Mouse (Mus musculus) heart, embryonic 15.5 days (tissue): ENCODE data around the gene Gpnmb. TPM values are rescaled to one million over a fixed set of nuclear protein-coding genes. Genes with fewer than 3 reads are reported as not detected.
A peak's percentile ranks its signal among the peaks of the same experiment; 100 is the strongest.

Experiments used
- ATAC-seq: fragments of 200-750 bp; cut with Nextera tagmentation; replicated peaks from 2 replicates; pipeline ENCODE4 v1.8.0; 2017; ENCODE audit warnings: low read depth, moderate TSS enrichment; ENCODE audit not compliant: insufficient number of reproducible peaks, insufficient read depth, low FRiP score
- H3K27ac ChIP-seq: fragments of 300-500 bp; sonication (generic); 2 replicates; pipeline ENCODE4 v1.5.1; 2015; ENCODE audit warnings: mild to moderate bottlenecking, inconsistent platforms
- H3K27me3 ChIP-seq: fragments of 300-500 bp; sonication (generic); 2 replicates; pipeline ENCODE4 v1.6.1; 2015; ENCODE audit warnings: inconsistent platforms
- H3K36me3 ChIP-seq: fragments of 300-500 bp; sonication (generic); 2 replicates; pipeline ENCODE4 v1.6.1; 2015; ENCODE audit warnings: mild to moderate bottlenecking, inconsistent platforms
- H3K4me1 ChIP-seq: fragments of 300-500 bp; sonication (generic); replicated peaks from 2 replicates; pipeline ENCODE4 v1.6.1; 2015; ENCODE audit warnings: inconsistent platforms
- H3K4me2 ChIP-seq: fragments of 300-500 bp; sonication (generic); 2 replicates; pipeline ENCODE4 v1.6.1; 2015; ENCODE audit warnings: inconsistent platforms, mild to moderate bottlenecking, moderate library complexity
- H3K4me3 ChIP-seq: fragments of 300-500 bp; sonication (generic); 2 replicates; pipeline ENCODE4 v1.5.1; 2015; ENCODE audit warnings: mild to moderate bottlenecking, inconsistent platforms
- H3K9ac ChIP-seq: fragments of 300-500 bp; sonication (generic); 2 replicates; pipeline ENCODE4 v1.6.1; 2015; ENCODE audit warnings: mild to moderate bottlenecking, inconsistent platforms
- H3K9me3 ChIP-seq: fragments of 300-500 bp; sonication (generic); replicated peaks from 2 replicates; pipeline ENCODE4 v1.6.1; 2016; ENCODE audit warnings: inconsistent platforms
- WGBS: fragments of 180-500 bp; shearing (Covaris S2); methylation state at CpG from one replicate; pipeline ENCODE4 v1.1.7; 2015; ENCODE audit warnings: mixed read lengths; 5-methylcytosine and 5-hydroxymethylcytosine counted together
- polyA plus RNA-seq: library from polyadenylated mRNA; unstranded; fragments of >200 nt; fragmentation: Nextera tagmentation; extraction: Ambion mirVana; gene quantifications from 2 replicates; pipeline ENCODE4 v1.2.1, GENCODE M21; 2015

Gpnmb gene
- 5.5 and 16.5 TPM in 2 replicates for polyA plus RNA-seq

DNA sequence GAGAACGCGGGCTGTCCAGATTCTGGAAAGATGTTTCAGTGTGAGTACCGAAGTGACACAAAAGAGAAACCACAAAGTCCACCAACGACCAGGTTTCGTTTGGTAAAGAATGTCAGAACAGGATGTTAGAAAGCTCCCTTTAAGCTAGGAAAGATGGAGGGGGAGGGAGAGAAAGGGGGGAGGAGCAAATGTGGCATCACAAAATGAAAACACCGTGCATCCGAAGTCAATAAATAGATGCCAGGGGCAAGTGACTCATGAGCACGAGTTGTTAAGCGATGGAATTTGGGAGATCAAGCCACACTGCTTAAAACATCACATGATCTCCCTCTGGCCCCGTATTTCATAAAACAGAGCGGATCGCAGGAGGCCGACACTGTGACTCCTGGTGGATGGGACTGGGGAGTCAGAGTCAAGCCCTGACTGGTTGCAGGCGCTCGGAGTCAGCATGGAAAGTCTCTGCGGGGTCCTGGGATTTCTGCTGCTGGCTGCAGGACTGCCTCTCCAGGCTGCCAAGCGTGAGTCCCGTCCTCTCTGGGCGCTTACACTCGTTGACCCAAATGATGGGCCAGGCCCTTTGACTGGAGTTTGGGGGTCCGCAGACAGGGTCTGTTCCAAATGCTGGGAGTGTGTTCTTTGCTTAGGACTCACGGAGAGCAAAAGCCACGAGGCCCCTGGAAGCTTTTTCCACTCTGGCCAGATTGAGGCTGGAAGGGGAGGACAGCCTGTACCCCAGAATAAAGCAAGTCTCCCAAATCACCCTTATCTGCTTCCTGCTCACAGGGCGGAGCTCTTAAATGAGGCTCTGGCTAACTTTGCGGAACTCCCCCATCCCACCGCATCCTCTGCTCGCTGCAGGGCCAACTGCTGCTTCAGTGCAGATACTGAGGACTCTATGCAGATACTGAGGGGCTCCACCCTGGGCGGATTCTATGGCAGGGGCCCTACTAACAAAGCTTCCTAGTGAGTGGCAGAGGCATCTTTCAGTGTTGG is at the start of gene Gpnmb:
Gpnmb (plus strand) TSS at position 272 of the 993 bp plus-strand sequence.
- Histone ChIP-seq H3K27me3 (peaks cover 13% of the 10 kb centered on the region), H3K4me3 (peak within 1 kb of the TSS; percentile 33), H3K4me1 (peaks cover 16% of the 10 kb centered on the region), H3K9me3 (no peaks in the 10 kb centered on the region), H3K36me3 (no peaks in the 10 kb centered on the region), H3K27ac (no peak within 1 kb of the TSS), H3K9ac (0 out of 2 replicates have a peak within 1 kb of the TSS, but pooled peaks have one; percentile 21), H3K4me2 (peak within 1 kb of the TSS; percentile 60)
- 22% methylated on average over 28 of the region's 28 CpGs for WGBS
- 0 out of 2 replicates have a peak, but pooled peaks have one; percentile 22 for ATAC-seq

DNA sequence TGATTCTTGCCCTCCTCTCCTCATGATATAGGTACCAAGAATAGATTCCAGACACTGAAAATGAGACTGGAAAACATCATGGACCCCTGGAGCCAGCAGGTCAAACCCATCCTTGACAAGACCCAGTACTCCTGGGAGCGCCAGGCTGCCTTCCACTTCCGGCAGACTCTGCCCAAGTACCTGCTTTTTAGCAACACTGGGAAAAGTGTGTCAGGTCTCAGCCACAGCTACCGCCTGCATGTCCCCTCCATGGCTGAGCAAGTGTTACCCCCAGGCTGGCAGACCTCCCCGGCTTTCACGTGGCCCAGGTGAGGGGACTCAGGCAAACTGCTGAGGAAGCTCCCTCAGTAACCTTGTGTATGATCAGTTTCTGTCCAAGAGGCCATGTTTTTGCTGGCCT is 46.4 kb upstream of the Gpnmb start:
- no peak for ATAC-seq
- Histone ChIP-seq H3K36me3 (no peaks in the 10 kb centered on the region), H3K27me3 (no peaks in the 10 kb centered on the region), H3K4me1 (no peaks in the 10 kb centered on the region), H3K27ac (no peak overlapping the region), H3K9ac (no peak overlapping the region), H3K4me2 (no peak overlapping the region), H3K9me3 (no peaks in the 10 kb centered on the region), H3K4me3 (no peak overlapping the region)
- 83% methylated on average over 5 of the region's 5 CpGs for WGBS

GRCm38 (mm10) chr6:48991991-48992390 is 44.4 kb upstream of the Gpnmb start:
- H3K9me3 ChIP-seq: no peaks in the 10 kb centered on the region
- H3K4me2 ChIP-seq: no peak overlapping the region
- no peaks in the 10 kb centered on the region for H3K27me3 ChIP-seq
- no peak overlapping the region for H3K27ac ChIP-seq
- no peak overlapping the region for H3K9ac ChIP-seq
- H3K4me1 ChIP-seq: no peaks in the 10 kb centered on the region
- WGBS: 66% methylated on average over 4 of the region's 4 CpGs
- no peaks in the 10 kb centered on the region for H3K36me3 ChIP-seq
- no peak for ATAC-seq
- H3K4me3 ChIP-seq: no peak overlapping the region

DNA sequence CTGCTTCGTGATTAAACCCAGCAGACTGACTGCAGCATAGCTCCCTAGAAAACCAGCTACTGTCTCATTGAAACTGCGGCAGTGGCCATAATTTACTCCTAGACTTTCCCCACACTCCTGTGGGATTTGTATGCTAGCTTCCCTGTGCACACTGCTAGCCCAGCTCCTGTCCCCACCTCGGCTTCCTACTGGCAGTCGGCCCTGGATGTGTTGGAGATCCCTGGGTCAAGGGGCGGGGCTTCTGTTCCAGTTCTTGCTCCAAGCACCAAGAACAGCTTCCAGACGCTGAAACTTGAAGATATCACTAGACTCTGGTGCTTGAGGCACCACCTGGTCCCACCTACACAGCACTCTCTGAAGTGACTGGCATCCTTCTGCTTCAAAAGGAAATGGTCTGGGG is 38.2 kb upstream of the Gpnmb start:
- no peak overlapping the region for H3K4me2 ChIP-seq
- WGBS: 48% methylated on average over 6 of the region's 6 CpGs
- H3K4me3 ChIP-seq: no peak overlapping the region
- no peak overlapping the region for H3K9ac ChIP-seq
- no peaks in the 10 kb centered on the region for H3K4me1 ChIP-seq
- H3K27ac ChIP-seq: no peak overlapping the region
- no peaks in the 10 kb centered on the region for H3K9me3 ChIP-seq
- ATAC-seq: no peak
- no peaks in the 10 kb centered on the region for H3K27me3 ChIP-seq
- H3K36me3 ChIP-seq: no peaks in the 10 kb centered on the region

GRCm38 (mm10) chr6:48998796-48999195 is 37.5 kb upstream of the Gpnmb start:
- no peaks in the 10 kb centered on the region for H3K9me3 ChIP-seq
- ATAC-seq: no peak
- 78% methylated on average over 4 of the region's 4 CpGs for WGBS
- H3K4me2 ChIP-seq: no peak overlapping the region
- no peaks in the 10 kb centered on the region for H3K4me1 ChIP-seq
- no peak overlapping the region for H3K27ac ChIP-seq
- no peak overlapping the region for H3K4me3 ChIP-seq
- H3K36me3 ChIP-seq: no peaks in the 10 kb centered on the region
- no peak overlapping the region for H3K9ac ChIP-seq
- H3K27me3 ChIP-seq: no peaks in the 10 kb centered on the region

DNA sequence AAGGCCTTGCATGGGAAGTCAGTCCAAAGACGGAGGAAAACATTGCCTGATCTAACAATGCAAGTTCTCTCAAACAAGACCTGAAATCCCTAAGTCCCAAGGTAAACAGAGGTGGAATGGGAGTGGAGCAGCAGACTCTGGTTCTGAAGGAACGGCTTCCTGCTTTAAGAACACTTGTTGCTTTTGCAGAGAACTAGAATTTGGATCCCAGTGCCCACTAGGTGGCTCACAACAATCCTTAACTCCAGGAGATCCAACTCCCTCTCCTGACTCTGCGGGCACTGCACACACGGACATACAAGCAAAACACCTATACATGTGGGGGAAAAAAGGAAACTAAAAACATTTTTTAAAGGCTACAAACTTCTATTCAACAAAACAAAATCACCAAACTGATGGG is 33.0 kb upstream of the Gpnmb start:
- no peak overlapping the region for H3K4me2 ChIP-seq
- no peaks in the 10 kb centered on the region for H3K36me3 ChIP-seq
- 40% methylated on average over 4 of the region's 4 CpGs for WGBS
- H3K4me1 ChIP-seq: 0 out of 2 replicates have a peak, but pooled peaks cover 3% of the 10 kb centered on the region
- no peak overlapping the region for H3K4me3 ChIP-seq
- ATAC-seq: no peak
- H3K9me3 ChIP-seq: no peaks in the 10 kb centered on the region
- no peak overlapping the region for H3K9ac ChIP-seq
- H3K27ac ChIP-seq: no peak overlapping the region
- H3K27me3 ChIP-seq: no peaks in the 10 kb centered on the region

DNA sequence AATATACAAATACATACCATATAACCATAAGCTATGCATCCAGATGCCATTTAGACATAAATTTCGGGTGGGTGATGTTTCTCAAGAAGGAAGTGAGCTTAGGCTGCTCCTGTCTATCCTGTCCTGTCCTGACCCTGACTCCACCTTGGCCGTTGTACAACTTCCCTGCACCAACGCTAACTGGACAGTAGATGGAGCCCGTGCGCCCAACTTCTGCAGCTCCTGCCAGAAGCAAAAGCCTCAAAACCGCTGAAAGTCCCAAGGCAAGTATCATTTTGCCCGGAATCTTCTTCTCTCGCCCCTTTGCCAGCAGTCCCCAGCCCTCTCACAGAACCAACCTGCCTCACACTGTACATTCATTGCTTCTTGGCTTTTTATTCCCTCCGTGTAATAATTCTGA is 28.4 kb upstream of the Gpnmb start:
- no peak overlapping the region for H3K27ac ChIP-seq
- H3K4me3 ChIP-seq: peak overlapping the region; percentile 40
- H3K9ac ChIP-seq: no peak overlapping the region
- under 1% methylated on average over 9 of the region's 9 CpGs for WGBS
- ATAC-seq: no peak
- H3K4me1 ChIP-seq: peaks cover 10% of the 10 kb centered on the region
- no peaks in the 10 kb centered on the region for H3K36me3 ChIP-seq
- H3K4me2 ChIP-seq: peak overlapping the region; percentile 54
- H3K9me3 ChIP-seq: no peaks in the 10 kb centered on the region; the same call in 1 of the 2 replicates
- no peaks in the 10 kb centered on the region for H3K27me3 ChIP-seq

DNA sequence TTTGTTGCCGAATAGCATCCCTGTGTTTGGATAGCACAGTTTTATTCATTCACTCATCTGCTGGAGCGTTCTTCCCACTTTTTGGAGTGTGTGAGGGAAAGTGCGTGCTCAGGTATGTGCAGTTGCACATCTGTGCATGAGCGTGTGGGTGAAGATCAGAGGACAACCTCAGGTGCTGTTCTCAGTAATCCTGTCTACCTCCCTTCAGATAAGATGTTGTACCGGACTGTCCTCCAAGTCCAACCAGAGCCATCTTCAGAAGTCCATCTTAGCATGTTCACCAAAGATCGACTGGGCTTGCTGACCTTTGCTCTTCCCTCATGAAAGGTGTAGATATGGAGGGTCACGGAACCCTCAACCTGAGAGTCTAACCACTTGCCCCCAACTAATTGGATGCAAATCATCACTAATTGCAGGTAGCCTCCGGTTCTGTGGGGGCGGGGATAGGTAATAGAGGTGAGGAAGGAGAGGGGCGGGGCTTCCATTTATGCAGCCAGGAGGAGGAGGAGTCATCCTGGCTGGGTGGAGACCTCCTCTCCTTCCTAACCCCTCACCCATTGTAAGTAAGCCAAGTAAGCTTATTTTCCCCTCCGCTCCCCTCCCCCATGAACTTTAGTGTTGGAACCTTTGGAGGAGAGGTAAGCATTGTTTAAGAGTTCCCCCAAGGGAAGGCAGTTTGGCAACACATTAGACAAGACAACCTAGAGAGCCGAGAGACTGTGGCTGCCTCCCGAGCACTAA is 27.8 kb upstream of the Gpnmb start:
- Histone ChIP-seq H3K9ac (no peak overlapping the region), H3K4me3 (peak overlapping the region; percentile 40), H3K27ac (no peak overlapping the region), H3K9me3 (no peaks in the 10 kb centered on the region; the same call in 1 of the 2 replicates), H3K4me2 (peak overlapping the region; percentile 54), H3K4me1 (peaks cover 10% of the 10 kb centered on the region), H3K36me3 (no peaks in the 10 kb centered on the region), H3K27me3 (no peaks in the 10 kb centered on the region)
- no peak for ATAC-seq
- 23% methylated on average over 13 of the region's 13 CpGs for WGBS

DNA sequence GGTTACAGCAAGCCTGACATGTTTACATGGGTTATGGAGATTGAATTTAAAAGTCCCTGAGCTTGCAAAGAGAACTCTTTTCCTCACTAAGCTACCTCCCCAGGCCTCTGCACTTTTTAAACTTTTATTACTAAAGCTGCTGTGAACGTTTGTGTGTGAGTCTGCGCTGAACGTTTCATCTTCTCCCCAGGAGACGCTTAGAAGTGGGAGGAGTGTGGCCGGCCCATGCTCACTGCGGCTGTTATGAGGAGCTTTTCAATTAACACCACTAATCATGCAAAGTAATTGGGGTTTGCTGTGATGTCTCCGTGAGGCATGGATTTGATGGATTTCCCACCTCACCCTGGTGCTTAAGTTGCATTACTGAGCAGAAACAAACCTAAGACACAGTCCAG is 27.2 kb upstream of the Gpnmb start:
- Histone ChIP-seq H3K27ac (no peak overlapping the region), H3K9ac (no peak overlapping the region), H3K9me3 (no peaks in the 10 kb centered on the region; the same call in 1 of the 2 replicates), H3K4me2 (peak overlapping the region; percentile 54), H3K4me3 (peak overlapping the region; percentile 40; the same call in 1 of the 2 replicates), H3K27me3 (no peaks in the 10 kb centered on the region), H3K4me1 (peaks cover 10% of the 10 kb centered on the region), H3K36me3 (no peaks in the 10 kb centered on the region)
- ATAC-seq: no peak
- WGBS: 30% methylated on average over 7 of the region's 7 CpGs

DNA sequence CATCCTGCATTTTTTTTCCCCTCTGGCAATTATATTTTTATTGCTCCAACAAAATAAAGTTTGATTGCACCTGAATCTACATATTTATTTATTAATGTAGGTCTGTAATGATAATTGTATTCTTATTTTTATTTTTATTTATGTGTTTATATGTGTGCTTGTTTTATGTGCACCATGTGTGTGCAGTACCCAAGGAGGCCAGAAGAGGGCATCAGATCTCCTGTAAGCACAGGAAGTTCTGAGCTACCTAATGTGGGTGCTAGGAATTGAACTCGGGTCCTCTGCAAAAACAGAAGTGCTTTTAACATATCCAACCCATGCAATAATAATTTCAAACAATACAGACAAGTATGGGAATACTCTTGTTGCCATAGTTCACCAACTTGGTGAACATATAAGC is 26.7 kb upstream of the Gpnmb start:
- H3K4me2 ChIP-seq: no peak overlapping the region
- no peak overlapping the region for H3K4me3 ChIP-seq
- no peak overlapping the region for H3K27ac ChIP-seq
- H3K4me1 ChIP-seq: peaks cover 10% of the 10 kb centered on the region
- H3K9me3 ChIP-seq: no peaks in the 10 kb centered on the region; the same call in 1 of the 2 replicates
- ATAC-seq: no peak
- no peak overlapping the region for H3K9ac ChIP-seq
- WGBS: 91% methylated on average over 1 of the region's 1 CpGs
- no peaks in the 10 kb centered on the region for H3K36me3 ChIP-seq
- no peaks in the 10 kb centered on the region for H3K27me3 ChIP-seq

GRCm38 (mm10) chr6:49011191-49011590 is 25.2 kb upstream of the Gpnmb start:
- H3K4me1 ChIP-seq: peaks cover 10% of the 10 kb centered on the region
- H3K4me3 ChIP-seq: no peak overlapping the region
- no peak overlapping the region for H3K27ac ChIP-seq
- no peak for ATAC-seq
- WGBS: 67% methylated on average over 5 of the region's 5 CpGs
- no peak overlapping the region for H3K9ac ChIP-seq
- H3K27me3 ChIP-seq: no peaks in the 10 kb centered on the region
- no peaks in the 10 kb centered on the region for H3K36me3 ChIP-seq
- H3K4me2 ChIP-seq: no peak overlapping the region
- no peaks in the 10 kb centered on the region; the same call in 1 of the 2 replicates for H3K9me3 ChIP-seq
